Mouse (Mus musculus): Measurements from ENCODE around the gene Fbxo28. TPM values are rescaled to one million over a fixed set of nuclear protein-coding genes. Genes with fewer than 3 reads are reported as not detected.

Fbxo28 gene
- polyA plus RNA-seq, 1 experiment from 2014 or later = 22.3 TPM

DNA sequence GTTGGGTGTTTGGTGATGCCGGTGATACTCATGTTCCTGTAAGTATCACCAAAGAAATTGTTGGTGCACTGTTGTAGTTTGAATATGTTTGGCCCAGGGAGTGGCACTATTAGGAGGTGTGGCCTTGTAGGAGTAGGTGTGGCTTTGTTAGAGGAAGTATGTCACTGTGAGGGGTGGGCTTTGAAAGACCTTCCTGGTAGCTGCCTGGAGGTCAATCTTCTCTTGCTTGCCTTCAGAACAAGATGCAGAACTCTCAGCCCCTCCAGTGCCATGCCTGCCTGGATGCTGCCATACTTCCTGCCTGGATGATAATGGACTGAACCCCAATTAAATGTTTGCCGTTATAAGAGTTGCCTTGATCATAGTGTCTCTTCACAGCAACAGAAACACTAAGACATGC lies 56.6 kb downstream of the Fbxo28 start:
- H3K9me3 ChIP-seq = no peaks in the 10 kb centered on the region
- H3K27me3 ChIP-seq = no peaks in the 10 kb centered on the region
- H3K27ac ChIP-seq = no peak overlapping the region
- no peak overlapping the region for H3K9ac ChIP-seq
- ATAC-seq (ENCODE audit: insufficient number of reproducible peaks, insufficient read depth, low FRiP score, low TSS enrichment, low read depth) = no peak
- no peaks in the 10 kb centered on the region for H3K36me3 ChIP-seq
- no peak overlapping the region for H3K4me3 ChIP-seq
- whole genome bisulfite sequencing = 87% methylated on average over 2 of the region's 2 CpGs
- no peak overlapping the region for H3K4me2 ChIP-seq
- peaks cover 27% of the 10 kb centered on the region for H3K4me1 ChIP-seq

DNA sequence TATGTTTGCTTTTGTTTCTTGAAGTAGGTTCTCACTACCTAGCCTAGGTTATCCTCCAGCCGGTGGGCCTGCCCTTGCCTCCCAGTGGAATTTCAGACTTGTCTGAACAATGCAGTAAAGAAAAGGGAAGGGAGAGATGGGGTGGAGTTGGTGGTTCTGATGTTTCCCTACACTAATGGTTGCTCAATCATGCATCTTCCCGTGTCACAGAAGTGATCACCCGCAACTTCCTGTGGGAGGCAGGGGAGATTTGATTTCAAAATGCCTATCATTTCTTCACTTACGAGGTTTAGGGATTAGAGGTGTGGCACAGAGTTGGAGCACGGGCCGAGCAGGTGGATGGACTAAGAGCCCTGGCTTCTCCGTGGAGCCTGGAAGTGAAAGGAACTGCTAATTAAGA lies 58.2 kb downstream of the Fbxo28 start:
- peak overlapping the region; percentile 87; the same call in 1 of the 2 replicates for H3K27ac ChIP-seq
- peaks cover 27% of the 10 kb centered on the region for H3K4me1 ChIP-seq
- peak overlapping the region; percentile 87 for H3K4me3 ChIP-seq
- H3K36me3 ChIP-seq = peaks cover 11% of the 10 kb centered on the region
- H3K4me2 ChIP-seq = peak overlapping the region; percentile 84
- no peak overlapping the region for H3K9ac ChIP-seq
- 41% methylated on average over 7 of the region's 7 CpGs for WGBS
- H3K9me3 ChIP-seq = no peaks in the 10 kb centered on the region
- H3K27me3 ChIP-seq = no peaks in the 10 kb centered on the region
- no peak for ATAC-seq (ENCODE audit: insufficient number of reproducible peaks, insufficient read depth, low FRiP score, low TSS enrichment, low read depth)

DNA sequence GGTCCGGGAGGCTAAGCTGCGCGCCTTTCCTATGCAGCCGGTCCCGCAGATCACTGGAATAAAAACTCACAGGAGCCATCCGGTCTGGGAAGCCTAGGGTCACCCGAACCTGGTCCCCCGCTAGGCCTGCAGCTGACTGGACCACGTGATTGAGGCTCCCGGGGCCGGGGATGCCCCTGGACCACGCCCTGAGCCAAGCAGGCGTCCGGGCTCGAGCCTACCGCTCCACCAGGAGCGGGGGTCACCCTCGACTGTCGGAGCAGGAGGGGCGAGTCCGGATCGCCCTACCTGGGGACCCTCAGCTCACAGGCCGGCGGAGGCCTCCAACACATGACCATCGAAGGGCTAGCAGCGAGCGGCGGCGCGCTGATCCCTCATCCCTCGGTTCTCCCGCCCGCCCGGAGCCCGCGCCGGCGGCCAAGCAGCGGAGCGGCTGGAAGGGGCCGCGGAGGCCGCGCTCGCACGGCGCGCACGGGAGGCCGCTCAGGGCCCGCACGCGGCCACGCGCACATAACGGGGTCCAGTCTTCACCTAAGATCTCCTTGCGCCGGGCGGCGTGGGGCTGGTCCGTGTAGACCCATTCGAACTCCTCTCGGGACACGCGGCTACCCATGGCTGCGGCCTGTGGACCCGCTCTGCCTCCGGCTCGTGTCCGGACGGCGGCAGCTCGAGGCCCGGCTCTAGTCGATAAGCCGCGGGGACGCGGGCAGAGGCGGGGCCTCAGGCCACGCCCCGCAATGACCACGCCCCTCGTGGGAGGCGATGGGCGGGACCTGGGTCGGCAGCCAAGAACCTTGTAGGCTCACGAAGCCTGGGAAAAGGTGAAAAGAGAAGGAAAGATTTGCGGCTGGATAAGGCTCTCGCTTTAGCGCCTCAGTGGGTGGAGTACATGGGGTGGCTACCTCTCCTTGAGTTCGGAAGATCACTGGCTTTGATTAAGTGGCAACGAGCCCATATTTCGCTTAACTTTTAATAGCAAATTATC lies 59.0 kb downstream of the Fbxo28 start, which contains the start of gene Degs1:
Gene Degs1, minus strand, starts transcription at position 714 of the 985 bp plus-strand sequence.
- H3K9ac ChIP-seq = peak within 1 kb of the TSS; percentile 93
- under 1% methylated on average over 92 of the region's 94 CpGs for WGBS
- H3K27me3 ChIP-seq = no peaks in the 10 kb centered on the region
- peak within 1 kb of the TSS; percentile 87 for H3K4me3 ChIP-seq
- H3K27ac ChIP-seq = peak within 1 kb of the TSS; percentile 87
- peak within 1 kb of the TSS; percentile 84 for H3K4me2 ChIP-seq
- H3K9me3 ChIP-seq = no peaks in the 10 kb centered on the region
- peak; percentile 87 for ATAC-seq (ENCODE audit: insufficient number of reproducible peaks, insufficient read depth, low FRiP score, low TSS enrichment, low read depth)
- H3K36me3 ChIP-seq = peaks cover 20% of the 10 kb centered on the region
- H3K4me1 ChIP-seq = peaks cover 27% of the 10 kb centered on the region

DNA sequence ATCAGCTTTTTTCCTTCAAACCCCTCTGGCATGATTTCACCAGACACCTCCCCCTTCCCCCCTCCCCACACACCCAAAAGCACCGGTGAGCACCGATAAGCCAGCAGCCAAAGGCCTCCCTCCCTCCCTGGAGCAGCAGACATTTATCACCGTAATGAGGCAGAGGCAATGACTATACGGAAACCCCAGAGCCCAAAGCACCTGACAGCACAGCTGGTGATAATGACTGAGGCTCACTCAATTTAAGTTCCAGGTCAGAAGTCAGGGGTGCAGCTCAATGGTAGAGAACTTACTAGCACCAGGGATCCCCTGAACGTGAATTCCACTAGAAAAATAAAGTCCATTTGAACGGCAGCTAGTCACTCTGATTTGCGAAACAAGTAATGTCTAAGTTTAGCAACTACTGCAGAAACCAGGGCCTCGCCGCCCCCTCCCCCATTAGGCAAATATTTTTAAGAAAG lies 60.1 kb downstream of the Fbxo28 start:
- H3K4me1 ChIP-seq = peaks cover 27% of the 10 kb centered on the region
- H3K4me3 ChIP-seq = peak overlapping the region; percentile 87
- no peaks in the 10 kb centered on the region for H3K9me3 ChIP-seq
- H3K27me3 ChIP-seq = no peaks in the 10 kb centered on the region
- peak overlapping the region; percentile 84 for H3K4me2 ChIP-seq
- H3K27ac ChIP-seq = no peak overlapping the region
- 17% methylated on average over 9 of the region's 9 CpGs for WGBS
- H3K9ac ChIP-seq = peak overlapping the region; percentile 47
- ATAC-seq (ENCODE audit: insufficient number of reproducible peaks, insufficient read depth, low FRiP score, low TSS enrichment, low read depth) = no peak
- peaks cover 31% of the 10 kb centered on the region for H3K36me3 ChIP-seq

DNA sequence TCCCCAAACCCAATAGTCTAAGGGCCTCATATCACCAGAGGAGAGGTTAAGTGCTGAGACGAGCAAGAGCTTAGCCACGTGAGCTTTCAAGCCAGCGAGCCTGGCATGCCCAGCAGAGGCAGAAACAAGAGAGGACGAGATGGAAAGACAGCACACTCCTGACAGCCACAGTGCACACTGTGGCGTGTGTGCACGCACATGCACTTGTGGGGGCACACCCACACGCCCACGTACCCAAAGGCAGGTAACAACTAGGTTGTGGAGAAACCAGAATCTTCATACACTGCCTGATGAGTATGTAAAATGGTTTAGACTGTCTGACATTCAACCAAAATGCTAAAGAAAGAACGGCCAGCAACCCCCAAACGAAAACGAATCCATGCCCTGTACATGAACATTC lies 60.9 kb downstream of the Fbxo28 start:
- Histone ChIP-seq H3K27me3 (no peaks in the 10 kb centered on the region), H3K4me1 (peaks cover 27% of the 10 kb centered on the region), H3K4me2 (peak overlapping the region; percentile 84), H3K36me3 (peaks cover 36% of the 10 kb centered on the region), H3K9ac (0 out of 2 replicates have a peak overlapping the region, but pooled peaks have one; percentile 11), H3K27ac (peak overlapping the region; percentile 60; the same call in 1 of the 2 replicates), H3K4me3 (peak overlapping the region; percentile 87), H3K9me3 (no peaks in the 10 kb centered on the region)
- ATAC-seq (ENCODE audit: insufficient number of reproducible peaks, insufficient read depth, low FRiP score, low TSS enrichment, low read depth) = no peak
- 24% methylated on average over 11 of the region's 11 CpGs for WGBS

DNA sequence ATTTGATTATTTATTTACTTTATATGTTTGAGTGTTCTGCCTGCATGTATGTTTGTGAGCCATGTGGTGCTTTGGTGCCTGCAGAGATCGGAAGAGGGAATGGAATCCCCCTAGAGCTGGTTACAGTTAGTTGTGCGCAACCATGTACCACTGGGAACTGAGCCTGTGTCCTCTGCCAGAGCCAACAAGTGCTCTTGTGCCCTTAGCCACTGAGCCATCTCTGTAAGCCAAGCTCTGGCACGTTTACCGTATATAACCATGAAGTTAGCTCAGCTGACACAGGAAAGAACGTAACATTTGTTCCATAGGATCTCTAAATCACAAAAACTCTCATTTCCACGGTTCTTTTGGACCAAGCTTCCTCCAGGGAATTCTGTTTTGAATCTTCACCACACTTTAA lies 61.4 kb downstream of the Fbxo28 start:
- peaks cover 41% of the 10 kb centered on the region for H3K36me3 ChIP-seq
- H3K4me1 ChIP-seq = peaks cover 27% of the 10 kb centered on the region
- WGBS = 59% methylated on average over 6 of the region's 6 CpGs
- H3K27ac ChIP-seq = no peak overlapping the region
- H3K9me3 ChIP-seq = no peaks in the 10 kb centered on the region
- no peak for ATAC-seq (ENCODE audit: insufficient number of reproducible peaks, insufficient read depth, low FRiP score, low TSS enrichment, low read depth)
- no peaks in the 10 kb centered on the region for H3K27me3 ChIP-seq
- peak overlapping the region; percentile 84 for H3K4me2 ChIP-seq
- no peak overlapping the region for H3K4me3 ChIP-seq
- H3K9ac ChIP-seq = 0 out of 2 replicates have a peak overlapping the region, but pooled peaks have one; percentile 11

DNA sequence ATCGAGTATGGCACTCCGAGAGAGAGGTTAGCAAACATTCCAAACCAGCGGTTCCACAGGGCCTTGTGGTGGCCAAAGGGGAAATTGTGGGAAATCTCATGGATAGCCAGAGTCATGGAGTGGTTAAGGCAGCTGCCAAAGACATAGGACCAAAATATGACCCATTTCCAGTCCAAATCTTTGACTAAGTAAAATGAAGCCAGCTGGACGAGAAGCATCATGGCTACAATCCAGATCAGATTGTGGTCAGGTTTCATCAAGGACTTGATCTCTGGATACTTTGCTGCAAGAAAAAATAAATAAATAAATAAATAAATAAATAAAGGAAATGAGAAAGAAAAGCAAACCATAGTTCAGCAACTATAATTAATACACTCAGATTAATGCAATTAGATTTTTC lies 62.0 kb downstream of the Fbxo28 start:
- no peaks in the 10 kb centered on the region for H3K27me3 ChIP-seq
- no peak for ATAC-seq (ENCODE audit: insufficient number of reproducible peaks, insufficient read depth, low FRiP score, low TSS enrichment, low read depth)
- 73% methylated on average over 4 of the region's 4 CpGs for WGBS

DNA sequence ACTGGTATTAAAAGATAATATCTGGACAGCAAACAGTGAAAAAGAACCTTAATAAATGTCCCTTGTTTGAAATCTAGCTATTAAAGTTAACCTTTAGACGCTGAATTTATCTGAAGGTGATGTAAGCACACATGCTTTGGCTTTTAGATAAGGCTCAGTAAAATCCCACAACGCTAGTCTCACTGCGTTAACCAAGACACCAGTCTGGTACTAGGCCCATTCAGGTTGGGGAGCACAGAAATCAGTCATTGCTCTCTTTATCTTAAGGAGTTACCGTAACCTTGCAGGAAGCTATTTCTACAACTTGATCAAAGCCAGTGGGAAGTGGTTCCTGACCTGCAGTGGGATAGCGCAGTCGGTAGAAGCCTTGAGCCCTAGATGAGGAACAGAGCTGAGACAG lies 66.3 kb downstream of the Fbxo28 start:
- no peak for ATAC-seq (ENCODE audit: insufficient number of reproducible peaks, insufficient read depth, low FRiP score, low TSS enrichment, low read depth)

More for the DNA sequence above, 62.0 kb downstream of the Fbxo28 start:
- Histone ChIP-seq H3K4me2 (no peak overlapping the region), H3K4me1 (peaks cover 27% of the 10 kb centered on the region), H3K27ac (no peak overlapping the region), H3K36me3 (peaks cover 46% of the 10 kb centered on the region), H3K9me3 (no peaks in the 10 kb centered on the region), H3K4me3 (no peak overlapping the region), H3K9ac (no peak overlapping the region)

DNA sequence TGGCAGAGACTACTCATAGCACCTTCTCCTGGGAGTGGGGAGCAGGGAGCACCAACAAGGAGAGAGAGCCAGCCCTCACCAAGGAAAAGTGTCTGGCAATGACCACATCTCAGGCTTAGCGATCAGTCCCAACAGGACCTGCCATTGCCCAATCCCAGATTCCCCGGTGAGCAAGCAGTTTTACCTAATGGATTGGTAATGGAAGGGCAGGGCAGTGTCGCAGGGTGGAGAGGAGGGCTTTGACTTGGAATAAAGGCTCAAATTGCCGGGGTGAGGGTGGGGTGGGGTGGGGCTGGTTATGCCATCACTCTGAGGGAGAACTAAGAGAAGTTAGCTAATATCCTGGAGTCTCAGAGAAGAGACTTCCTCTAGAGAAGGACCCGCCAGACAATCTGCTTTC lies 69.8 kb downstream of the Fbxo28 start:
- H3K9me3 ChIP-seq = no peaks in the 10 kb centered on the region
- no peaks in the 10 kb centered on the region for H3K4me1 ChIP-seq
- H3K9ac ChIP-seq = no peak overlapping the region
- no peaks in the 10 kb centered on the region for H3K27me3 ChIP-seq
- 80% methylated on average over 5 of the region's 5 CpGs for WGBS
- no peak overlapping the region for H3K27ac ChIP-seq
- no peak overlapping the region for H3K4me3 ChIP-seq
- H3K4me2 ChIP-seq = no peak overlapping the region
- ATAC-seq (ENCODE audit: insufficient number of reproducible peaks, insufficient read depth, low FRiP score, low TSS enrichment, low read depth) = no peak
- H3K36me3 ChIP-seq = peaks cover 40% of the 10 kb centered on the region

More for the DNA sequence above, 66.3 kb downstream of the Fbxo28 start:
- Histone ChIP-seq H3K36me3 (peaks cover 67% of the 10 kb centered on the region), H3K9ac (no peak overlapping the region), H3K4me3 (no peak overlapping the region), H3K4me1 (peaks cover 3% of the 10 kb centered on the region), H3K27ac (no peak overlapping the region), H3K9me3 (no peaks in the 10 kb centered on the region), H3K27me3 (no peaks in the 10 kb centered on the region), H3K4me2 (no peak overlapping the region)
- 95% methylated on average over 6 of the region's 6 CpGs for WGBS

DNA sequence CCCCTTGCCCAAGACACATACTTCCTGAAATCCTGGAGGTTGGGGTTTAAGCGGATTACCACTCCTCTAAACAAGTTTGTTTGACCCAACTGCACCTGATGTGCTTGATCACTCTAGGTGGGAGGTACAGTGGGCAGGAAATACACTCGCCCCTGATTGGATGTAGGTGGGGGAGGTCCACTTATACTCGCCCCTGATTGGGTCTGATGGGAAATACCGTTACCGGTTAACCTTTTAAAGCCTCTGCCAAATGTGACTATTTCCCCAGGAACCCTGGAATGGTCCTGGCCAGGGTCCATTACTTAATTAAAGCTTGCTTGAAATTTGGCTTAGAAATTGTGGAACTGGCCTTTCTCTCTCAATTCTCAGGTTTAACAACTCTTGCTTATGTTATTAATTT lies 70.3 kb downstream of the Fbxo28 start:
- Histone ChIP-seq H3K9me3 (no peaks in the 10 kb centered on the region), H3K27me3 (no peaks in the 10 kb centered on the region), H3K9ac (no peak overlapping the region), H3K27ac (no peak overlapping the region), H3K4me3 (no peak overlapping the region), H3K4me2 (no peak overlapping the region), H3K36me3 (peaks cover 36% of the 10 kb centered on the region), H3K4me1 (no peaks in the 10 kb centered on the region)
- WGBS = 80% methylated on average over 5 of the region's 5 CpGs
- ATAC-seq (ENCODE audit: insufficient number of reproducible peaks, insufficient read depth, low FRiP score, low TSS enrichment, low read depth) = no peak

DNA sequence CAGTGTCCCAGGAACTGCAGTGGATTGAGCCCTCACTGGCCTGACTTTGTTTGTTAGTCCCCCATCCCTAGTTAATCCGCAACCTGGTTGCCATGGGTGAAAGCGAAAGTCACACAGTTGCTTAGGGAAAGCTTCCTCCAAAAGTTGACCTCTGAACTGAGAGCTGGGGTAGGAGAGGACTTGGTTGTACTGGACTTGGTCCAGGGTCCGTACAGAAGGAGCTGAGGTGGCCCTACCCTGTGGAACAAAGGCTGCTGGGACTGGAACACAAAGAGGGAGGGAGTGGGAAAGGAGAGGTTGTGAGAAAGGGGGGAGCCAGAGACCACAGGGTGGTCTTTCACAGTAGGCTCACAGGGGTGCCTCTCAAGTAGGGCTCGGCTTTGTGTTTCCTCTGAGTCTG lies 73.1 kb downstream of the Fbxo28 start:
- no peak overlapping the region for H3K9ac ChIP-seq
- H3K4me2 ChIP-seq = no peak overlapping the region
- no peak overlapping the region for H3K4me3 ChIP-seq
- H3K36me3 ChIP-seq = peaks cover 10% of the 10 kb centered on the region
- H3K27ac ChIP-seq = no peak overlapping the region
- H3K9me3 ChIP-seq = no peaks in the 10 kb centered on the region
- no peaks in the 10 kb centered on the region for H3K27me3 ChIP-seq
- no peaks in the 10 kb centered on the region for H3K4me1 ChIP-seq
- WGBS = 60% methylated on average over 4 of the region's 4 CpGs
- ATAC-seq (ENCODE audit: insufficient number of reproducible peaks, insufficient read depth, low FRiP score, low TSS enrichment, low read depth) = no peak
